Mouse (Mus musculus): ENCODE data around the gene Fam83f.

Gene Fam83f
- long read RNA-seq, experiment 1, result 0 reads
- long read RNA-seq, experiment 2, result 0 reads

DNA sequence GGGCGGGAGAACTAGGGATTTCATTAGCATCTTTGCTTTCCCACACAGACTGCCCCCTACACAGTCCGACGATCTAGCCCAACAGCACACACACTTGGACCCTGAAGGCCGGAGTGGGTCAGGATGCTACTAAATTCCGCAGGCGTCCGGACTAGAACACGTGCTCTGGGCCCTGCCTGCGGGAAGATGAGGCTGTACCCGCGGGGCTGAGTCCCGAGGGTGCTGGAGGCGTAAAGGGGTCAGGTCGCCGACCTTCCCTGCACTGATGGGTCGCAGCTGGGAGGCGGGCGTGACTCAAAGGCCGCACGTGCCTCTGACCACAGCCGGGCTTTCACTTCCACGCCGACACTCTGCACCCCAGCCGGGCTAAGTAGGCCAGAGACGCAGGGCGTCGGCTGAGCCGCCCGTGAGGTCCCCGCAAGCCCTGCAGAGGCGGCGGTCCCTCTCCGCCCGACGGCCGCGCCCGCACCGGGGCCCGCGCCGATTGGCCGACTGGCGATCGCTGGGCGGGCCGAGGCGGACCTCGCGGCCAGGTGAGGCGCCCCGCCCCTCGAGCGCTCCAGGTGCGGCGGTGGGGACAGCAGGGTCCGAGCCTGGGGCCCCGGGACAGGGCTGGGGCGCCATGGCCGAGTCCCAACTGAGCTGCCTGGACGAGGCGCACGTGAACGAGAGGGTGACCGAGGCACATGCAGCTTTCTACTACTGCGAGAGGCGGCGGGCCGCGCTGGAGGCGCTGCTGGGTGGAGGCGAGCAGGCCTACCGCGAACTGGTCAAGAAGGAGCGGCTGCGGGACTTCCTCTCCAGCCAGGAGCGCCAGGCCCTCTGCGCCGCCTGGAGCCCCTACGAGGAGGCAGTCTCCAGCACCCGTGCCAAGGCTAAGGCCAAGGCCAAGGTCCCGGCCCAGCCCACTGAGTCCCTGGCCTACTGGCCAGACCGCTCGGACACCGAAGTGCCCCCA, at the start of gene Fam83f:
Fam83f (plus strand) TSS at position 553 of the 958 bp plus-strand sequence.
- intact Hi-C loops (cut with DNase I), result no loop called here

DNA sequence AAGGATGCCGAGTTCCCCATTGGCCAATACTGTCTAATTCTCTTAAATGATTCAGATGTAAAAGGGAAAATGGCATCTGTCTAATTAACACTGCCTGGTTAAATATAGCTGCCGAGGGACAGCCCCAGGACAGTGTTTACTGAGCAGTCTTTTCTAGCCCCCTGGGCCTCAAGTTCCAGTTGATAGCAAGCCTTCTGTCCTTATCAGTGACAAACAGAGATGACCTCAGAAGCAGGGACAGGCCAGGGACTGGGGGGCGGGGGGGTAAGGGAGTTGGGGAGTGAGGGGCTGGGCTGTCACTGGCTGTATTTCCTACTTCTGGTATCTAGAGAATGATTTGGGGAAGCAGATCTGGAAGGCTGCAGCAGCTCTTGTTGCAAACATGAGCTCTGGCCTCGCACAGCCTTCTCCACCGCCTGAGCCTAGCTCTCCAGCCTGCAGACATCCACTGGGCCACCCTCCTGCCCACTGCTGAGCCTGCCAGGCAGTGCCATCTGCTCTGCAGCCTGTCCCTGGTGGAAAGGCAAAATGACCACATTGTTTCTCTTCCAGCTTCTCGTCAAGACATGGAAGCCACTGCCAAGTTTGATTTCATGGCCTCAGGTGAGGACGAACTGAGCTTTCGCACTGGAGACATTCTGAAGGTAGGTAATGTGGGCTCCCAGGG, 48.3 kb upstream of the Fam83f start:
- intact Hi-C loops (cut with DNase I), result no loop called here

DNA sequence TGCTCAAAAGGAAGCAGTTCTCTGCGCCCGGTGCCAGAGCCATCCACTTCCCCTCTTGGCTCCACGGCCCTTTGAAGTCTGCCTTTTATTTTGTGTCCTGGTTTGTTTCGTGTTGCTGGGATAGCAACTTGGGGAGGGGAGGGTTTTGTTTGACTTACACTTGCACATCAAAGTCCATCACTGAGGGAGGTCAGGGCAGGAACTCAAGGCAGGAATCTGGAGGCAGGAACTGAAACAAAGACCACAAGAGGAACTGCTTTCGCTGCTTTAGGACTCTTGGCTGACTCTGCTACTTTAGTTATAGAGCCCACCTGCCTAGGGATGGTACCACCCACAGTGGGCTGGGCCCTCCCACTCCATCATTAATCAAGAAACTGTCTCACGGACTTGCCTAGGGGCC, 45.2 kb upstream of the Fam83f start:
- intact Hi-C loops (cut with DNase I), result no loop called here

DNA sequence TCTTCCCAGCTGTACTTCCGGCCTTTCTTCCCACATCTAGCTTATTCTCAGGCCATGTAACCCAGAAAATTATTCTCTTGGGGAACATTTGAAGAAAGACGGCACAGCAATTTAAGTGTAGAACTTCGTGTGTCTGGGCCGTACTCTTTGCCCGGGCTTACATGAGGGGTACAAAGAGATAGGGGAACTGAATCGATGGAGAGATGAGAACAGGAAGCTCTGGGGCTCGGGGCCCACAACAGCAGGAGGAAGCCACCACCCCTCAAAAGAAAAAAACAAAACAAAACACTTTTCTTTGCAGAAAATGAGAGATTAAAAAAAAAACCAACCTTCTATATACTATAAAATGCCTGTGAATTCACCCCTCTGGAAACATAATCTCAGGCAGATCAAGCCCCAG, 41.5 kb upstream of the Fam83f start:
- intact Hi-C loops (cut with DNase I), result no loop called here

DNA sequence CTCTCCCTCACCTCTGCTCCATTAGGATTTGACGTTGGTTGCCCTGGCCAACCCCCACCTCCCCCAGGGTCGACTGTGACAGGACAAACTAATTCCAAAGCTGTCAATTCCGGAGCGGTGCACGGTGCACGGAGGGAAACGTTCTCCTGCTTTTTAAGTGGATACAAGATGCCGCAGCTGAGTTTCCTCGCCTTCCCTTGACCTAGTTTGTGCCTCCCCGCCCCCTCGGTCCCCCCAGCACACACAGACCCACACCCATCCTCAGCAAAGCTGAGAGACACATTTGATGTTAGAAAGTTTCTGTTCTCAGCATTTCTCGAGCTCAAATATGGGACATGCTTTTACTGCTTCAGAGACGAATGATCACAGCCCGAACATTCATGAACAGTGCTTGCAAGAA, 40.9 kb upstream of the Fam83f start:
- intact Hi-C loops (cut with DNase I), result no loop called here

DNA sequence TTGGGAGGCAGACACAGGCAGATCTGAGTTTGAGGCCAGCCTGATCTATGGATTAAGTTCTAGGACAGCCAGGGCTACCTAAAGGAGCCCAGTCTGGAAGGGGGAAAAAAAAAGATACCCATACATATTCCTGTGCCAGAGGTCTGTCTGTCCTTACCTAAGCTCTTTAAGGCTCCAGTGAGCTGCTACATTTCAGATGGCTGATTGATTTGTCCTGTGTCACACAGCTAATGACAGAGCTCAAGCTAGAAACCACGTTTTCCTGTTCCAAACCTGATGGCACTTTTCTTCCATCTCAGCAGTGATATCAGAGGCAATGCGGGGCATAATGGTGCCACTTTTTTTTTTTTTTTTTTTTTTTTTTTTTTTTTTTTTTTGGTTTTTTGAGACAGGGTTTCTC, 40.3 kb upstream of the Fam83f start:
- intact Hi-C loops (cut with DNase I), result no loop called here

DNA sequence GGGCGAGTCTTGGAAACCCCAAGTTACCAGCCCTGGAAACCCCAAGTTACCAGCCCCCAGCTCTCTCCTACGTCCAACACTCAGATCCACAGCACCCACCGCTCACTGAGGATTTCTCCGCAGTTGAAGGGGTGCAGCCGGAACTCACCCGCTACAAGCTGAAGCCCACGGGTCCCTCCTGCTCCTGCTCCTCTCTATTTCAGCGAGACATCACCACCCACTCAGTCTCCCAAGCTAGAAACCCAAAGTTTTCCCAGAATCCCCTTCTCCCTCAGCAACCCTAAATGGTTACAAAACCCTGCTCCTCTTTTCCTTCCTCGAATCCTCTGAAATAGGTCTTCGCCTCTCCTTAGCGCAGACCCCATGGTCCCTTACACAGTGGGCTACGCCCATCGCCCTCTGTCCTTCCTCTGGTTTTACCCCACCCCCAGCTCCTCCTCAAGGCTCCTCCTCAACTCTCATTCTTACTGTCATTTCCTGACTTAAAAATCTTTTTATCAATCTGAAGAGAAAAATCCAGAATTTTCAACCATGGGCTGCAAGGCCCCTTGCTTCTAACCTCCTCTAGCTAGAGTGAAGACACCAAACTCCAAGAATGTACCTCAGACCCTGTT, 39.3 kb upstream of the Fam83f start:
- intact Hi-C loops (cut with DNase I), result no loop called here

DNA sequence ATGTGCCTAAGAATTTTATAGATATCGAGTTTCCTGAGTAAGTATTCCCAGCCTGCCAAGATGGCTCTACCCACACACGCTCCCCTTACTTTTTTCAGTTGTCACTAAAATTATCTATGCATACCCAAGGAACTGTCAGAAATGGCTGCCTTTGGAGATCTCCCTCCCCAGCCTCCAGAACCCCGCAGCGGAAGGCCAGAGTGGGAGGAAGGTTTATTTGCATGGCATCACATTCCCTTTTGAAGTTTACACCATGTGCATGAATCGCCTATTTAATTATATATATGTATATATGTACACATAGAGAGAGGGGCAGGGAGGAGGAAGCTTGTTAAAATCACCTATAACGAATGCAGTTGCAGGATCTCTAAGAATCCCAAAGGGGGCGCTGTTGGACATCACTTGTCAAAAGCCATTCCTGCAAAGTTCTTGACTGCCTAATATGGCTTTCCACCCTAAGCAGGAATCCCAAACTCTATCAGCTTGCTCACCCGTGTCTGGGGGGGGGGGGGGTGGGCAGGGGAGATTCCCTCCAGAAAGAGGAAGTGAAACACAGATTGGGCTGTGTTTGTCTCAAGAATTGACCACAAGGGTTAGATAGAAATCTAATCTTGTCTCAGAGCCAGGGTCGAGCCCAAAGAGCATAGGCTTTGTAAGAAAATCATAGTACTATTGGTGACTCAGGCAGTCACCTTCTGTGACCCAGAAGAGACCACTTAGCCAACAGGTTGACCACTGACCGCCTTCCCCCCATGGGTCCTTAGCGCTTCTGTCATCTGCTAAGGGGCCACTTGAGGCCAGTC, 37.1 kb upstream of the Fam83f start:
- intact Hi-C loops (cut with DNase I), result loop anchor here (5.0 kb wide), 1 partner anchor 58 kb away; no protein-coding TSS in a partner anchor

DNA sequence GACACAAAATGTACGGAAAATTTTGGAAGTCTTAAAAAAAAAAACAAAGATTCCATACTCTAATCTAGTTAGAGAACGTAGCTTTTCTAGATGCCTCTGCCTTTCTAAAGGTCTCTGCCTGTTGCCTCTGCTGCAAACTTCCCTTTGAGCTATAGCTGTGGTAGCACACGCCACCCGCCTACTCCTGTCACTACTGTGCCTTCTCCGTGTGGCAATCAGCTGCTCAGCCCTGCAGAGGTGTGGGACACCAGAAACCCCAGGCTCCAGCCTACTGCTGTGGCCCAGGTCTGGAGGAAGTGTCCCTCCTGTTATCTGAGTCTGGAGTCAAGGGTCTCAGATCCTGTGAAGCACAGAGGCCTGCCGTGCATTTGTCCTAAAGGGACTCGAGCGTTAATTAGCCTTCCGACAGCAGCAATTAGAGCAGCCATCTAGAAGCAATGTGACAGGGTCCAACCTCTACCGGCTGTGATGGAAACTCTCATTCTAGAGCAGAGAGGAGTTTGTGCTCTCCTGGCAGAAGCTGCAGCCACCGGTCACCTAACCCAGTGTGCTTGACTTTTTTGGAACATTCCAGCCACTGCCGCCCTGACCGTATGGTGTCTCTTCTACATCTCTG, 34.8 kb upstream of the Fam83f start:
- intact Hi-C loops (cut with DNase I), result loop anchor here (5.0 kb wide), 1 partner anchor 55 kb away; no protein-coding TSS in a partner anchor

DNA sequence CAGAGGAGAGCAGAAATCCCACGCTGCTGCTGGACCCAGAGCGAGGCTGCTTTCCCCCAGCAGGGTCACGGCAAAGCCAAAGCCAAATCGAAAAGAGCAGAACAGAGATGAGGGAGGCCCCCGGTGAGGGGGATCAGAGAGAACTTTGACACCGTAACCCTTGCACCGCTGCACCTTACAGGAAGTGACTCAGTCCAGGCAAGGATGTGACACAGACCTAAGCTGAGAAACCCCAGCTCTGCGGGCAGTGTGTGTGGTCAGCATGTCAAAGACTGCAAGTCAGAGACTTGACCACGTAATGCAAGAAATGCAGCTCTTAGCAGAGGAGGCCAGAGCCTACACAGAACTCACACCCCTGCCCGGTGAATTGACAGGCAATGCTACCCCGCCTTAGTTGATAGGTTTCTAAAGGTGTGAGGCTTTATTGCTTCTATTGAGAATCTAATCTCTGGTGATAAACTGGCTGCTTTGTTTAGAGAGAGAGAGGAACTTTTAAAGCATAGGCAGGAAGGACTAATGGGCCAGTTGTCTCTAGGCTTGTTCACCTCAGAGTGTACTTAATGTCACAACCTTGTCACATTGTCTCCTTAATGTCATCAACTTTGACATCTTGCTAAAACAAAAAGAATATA, 32.5 kb upstream of the Fam83f start:
- intact Hi-C loops (cut with DNase I), result loop anchor here (5.0 kb wide), 1 partner anchor 53 kb away; no protein-coding TSS in a partner anchor

DNA sequence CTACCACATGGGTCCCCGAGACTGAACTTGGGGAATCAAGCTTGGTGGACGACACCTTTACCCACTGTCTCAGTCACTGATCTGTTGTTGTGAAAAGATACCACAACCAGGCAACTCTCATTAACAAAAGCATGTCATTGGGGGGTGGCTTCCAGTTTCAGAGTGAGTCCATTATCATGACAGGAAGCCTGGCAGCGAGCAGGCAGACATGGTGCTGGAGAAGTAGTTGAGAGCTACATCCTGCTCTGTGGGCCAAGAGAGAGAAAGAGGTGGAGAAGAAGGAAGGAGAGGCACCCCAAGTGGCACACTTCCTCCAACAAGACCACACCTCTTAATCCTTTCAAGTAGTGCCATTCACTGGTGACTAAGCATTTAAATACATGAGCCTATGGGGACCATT, 31.8 kb upstream of the Fam83f start:
- intact Hi-C loops (cut with DNase I), result loop anchor here (5.0 kb wide), 1 partner anchor 52 kb away; no protein-coding TSS in a partner anchor

DNA sequence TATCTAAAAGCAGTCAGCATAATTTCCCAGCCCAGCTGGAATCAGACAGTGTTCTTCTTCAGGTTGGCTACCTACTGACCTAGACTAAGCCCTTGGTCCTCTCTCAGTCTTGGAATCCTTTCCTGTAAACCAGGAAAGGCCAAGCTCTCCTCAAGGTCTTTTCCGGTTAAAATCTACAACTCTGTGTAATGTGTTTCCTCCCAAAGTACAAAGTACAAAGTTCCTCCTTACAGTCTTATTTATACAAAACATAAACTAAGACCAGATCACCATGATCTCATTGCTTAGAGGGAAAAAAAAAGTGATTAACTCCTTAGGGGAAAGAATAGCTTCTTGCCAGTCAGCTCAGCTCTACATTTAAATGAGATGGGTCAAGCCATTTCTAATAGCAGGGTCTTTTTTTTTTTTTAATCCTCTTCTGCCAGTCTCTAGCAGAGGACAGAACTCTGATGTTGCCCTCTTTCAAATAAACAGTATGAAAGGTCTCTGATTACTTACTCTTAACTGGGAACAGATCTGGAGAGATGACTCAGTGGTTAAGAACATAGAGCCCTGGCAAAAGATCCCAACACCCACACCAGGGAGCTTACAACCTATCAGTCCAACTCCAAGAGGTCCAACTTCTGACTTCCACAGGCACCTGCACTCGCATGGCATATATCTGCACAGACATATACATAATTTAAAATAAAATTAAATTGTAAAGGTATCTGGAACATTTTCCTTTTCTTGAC, 29.8 kb upstream of the Fam83f start:
- intact Hi-C loops (cut with DNase I), result no loop called here

DNA sequence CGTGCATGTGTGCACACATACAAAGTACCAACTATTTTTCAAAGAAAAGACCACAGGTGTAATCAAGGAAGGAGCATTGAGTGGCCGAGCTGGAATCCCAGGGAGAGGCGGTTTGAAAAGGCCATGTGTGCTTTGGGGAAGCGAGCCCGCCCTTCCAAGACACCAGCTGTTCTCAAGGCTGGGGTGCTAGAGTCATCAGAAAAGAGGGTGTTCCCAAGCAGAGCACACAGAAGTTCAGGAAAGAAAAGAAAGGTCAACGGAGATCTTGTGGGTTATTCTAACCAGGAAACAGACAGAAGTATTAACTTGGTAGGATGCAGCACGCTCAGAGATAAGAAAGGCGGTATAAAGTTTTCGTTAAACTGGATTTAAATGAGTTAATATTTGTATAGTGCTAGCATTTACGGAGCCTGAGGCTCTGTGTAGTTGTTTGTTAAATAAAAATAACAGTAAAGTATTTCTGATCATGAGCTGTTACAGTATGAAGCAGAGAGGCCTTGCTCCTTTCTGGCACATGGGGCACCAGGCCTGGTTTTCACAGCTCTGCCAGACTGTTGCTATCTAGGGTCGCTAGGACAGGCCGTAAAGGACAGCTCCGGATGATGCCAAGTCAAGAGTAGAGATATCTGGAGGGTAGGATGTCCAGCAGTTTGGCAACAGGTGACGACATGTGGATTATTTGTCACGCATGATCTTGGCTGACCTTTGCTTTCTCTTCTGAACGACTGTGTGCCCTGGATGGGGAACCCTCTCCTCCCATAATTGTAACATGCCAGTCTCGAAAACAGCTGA, 26.4 kb upstream of the Fam83f start:
- intact Hi-C loops (cut with DNase I), result no loop called here

DNA sequence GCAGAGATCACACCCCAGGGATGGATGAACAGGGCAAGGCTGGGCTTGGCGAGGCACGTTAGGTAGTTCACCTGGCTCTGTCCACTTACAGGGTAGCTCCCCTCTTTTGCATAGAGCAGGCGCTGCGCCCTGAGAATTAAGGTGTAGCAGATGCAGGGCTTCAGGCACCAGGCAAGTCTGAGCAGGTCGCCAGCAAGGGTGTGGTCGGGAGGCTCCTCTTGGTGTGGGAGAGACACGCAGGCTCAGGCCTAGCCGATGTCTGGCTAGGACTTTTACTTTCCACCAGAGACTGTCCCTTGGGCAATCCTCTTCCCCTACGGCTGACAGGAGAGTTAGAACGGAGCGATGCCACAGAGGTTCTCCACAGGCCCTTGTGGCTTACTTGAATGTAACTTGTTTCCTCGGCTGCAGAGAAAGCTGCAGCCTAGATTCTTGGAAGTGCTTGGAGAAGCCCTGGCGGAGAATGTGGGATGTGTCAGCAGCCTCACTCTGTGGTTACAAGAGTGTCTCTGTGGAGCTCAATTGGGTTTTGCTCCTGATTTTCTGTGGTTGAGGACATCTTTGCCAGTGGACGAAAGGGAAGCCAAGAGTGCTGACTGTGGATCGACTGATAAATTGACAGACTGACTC, 22.6 kb upstream of the Fam83f start:
- intact Hi-C loops (cut with DNase I), result no loop called here

DNA sequence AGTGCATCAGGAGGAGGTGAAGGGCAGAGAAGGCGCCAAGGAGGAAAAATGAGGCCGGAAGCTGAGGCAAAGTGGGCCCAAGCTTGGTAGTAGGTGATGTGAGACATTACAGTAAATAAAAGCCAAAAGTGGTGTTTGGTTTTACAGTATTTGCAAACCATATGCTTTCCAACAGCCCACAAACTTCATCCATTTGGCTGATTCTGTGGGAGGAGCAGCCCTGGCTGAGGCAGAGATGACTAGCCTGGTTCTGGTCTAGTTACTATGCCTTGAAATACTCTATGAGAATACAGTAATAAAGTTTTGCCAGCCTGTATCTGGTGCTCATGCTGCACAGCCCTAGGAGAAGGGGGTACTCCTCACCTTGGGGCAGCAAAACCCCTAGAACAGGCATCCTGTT, 21.2 kb upstream of the Fam83f start:
- intact Hi-C loops (cut with DNase I), result no loop called here

DNA sequence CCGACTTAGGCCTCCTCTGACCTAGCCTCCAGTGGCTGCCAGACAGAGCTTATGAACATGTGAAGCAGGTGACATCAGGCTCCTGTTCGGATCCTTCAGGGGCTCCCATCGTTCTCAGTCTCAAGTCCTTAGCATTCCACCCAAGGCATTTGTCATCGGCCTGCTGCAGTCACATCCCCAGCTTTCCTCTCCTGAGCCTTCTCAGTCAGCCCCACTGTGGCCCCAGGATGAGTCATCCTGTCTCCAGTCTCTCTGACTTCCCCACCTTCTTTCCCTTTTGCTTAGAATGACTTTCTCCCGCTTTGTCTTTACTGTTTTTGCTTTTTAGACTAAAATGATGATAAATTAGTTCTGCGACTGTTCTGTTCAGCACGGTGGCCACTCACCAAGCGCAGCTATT, 17.8 kb upstream of the Fam83f start:
- intact Hi-C loops (cut with DNase I), result no loop called here

DNA sequence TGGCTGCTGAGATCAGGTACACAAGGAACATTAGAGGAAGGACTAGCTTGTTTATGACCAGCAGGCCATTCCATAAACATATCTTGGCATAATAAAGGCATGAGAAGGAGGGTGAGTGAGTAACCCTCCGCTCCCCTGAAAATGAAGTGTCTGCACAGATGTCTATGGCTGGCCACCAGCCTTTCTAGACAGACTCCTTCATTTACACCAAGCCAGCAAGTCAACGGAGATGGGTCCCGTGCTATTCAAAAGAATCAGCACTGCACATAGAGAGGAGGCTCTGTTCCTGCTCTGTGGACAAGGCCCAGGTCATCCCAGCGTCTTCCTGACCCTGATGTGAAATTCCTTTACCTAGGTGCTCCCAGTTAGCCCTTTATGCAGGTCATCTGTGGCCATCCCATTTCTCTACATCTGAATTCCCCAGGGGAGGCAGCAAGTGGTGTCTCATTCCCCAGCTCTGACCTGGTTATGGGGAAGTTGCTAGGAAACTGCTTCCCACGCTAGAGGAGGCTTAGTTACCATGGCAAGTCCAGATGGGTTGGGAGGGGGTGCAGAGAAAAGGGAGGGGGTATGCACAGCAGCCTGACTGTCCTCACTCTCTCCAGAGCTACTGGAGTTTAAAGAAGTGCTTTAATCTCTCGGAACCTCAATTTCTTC, 12.7 kb upstream of the Fam83f start:
- intact Hi-C loops (cut with DNase I), result no loop called here
